In the genomic region with DNA sequence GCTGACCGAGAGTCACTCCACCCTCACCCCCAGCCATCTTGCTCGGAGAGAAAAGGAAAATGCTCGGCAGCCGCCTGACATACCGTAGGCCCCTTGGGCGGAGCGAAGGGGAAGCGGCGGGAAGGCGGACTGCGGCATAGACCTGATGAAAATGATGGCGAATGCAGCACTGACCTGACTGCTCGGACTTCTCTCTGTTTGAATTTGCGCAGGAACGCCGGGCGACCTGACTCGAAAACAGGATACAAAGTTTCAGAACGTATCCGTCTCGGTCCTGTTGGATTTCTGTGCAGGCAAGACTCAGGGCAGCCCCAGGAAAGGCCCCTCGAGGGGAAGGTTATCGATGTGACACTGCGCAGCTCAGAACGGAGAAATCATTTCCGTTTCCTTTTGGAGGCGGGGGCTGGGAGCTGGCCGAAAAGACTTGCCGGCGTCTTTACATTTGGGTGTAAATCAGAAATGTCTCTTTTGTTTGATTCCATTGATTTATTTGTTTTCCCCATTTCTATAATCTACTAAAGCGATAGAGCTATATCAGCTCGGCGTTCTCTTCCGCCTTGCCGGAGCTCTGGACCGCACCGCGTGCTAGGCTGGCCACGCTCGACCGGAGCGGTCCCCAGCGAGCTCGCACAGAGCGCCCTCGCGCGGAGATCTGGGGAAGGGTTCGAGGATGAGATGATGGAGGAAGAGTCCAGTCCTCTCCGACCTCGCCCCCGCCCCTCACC, we compare ENCODE assay signal across 8 mouse cellular contexts. TPM values are rescaled to one million over a fixed set of nuclear protein-coding genes. Genes with fewer than 3 reads are reported as not detected.
A peak's percentile ranks its signal among the peaks of the same experiment; 100 is the strongest.
DNase-seq lines count a peak whose midpoint lies in the region; ATAC-seq lines count a peak whose summit lies in the region.

TSS of gene Eif2s3x (minus strand) at position 266 of the 725 bp plus-strand sequence.

- intact Hi-C loops in gastrocnemius, postnatal 14 days (cut with DNase I; ENCODE audit: low total_unique reads), result no loop called here
- intact Hi-C loops in left cerebral cortex, postnatal 10 days (cut with DNase I), result no loop called here

- peak; percentile 89 for DNase-seq in adipocyte (ENCODE audit: low spot score)
- DNase-seq in embryo, embryonic 10 days (ENCODE audit: low spot score), result peak; percentile 87
- DNase-seq in gastrocnemius, postnatal 14 days, result peak; percentile 88
- peak; percentile 85 to 91 for DNase-seq in left cerebral cortex, postnatal 10 days (ENCODE audit: extremely low spot score in 1 of 2, low spot score in 2 of 2)
- DNase-seq in right cerebral cortex, postnatal 25 days, result peak; percentile 77
- DNase-seq in urinary bladder, postnatal 4 days (ENCODE audit: low spot score in 2 of 2), result peak; percentile 74 to 89

- peak; percentile 82 for ATAC-seq in inflammation-experienced regulatory T-cells, adult 6 months
- ATAC-seq in megakaryocyte-erythroid progenitor cell, adult 5-6 weeks (replicated peaks; ENCODE audit: low FRiP score, low TSS enrichment, poor library complexity, severe bottlenecking), result peak; percentile 93

RNA-seq across cellular contexts. Expression of gene Eif2s3x, which starts in this region (rescaled TPM):
- total RNA-seq in gastrocnemius, postnatal 14 days (2021), result 100 to 1,000 TPM in 1 of 2 experiments, 10 to 100 TPM in 1; 88.0 to 136 TPM
- 10 to 100 TPM; 69.5 to 76.6 (median 69.9) TPM for polyA plus RNA-seq in inflammation-experienced regulatory T-cells, adult 6 months (2017; shearing (Covaris generic))
- total RNA-seq in left cerebral cortex, postnatal 10 days (2021), result 100 to 1,000 TPM; 125 to 185 TPM
- total RNA-seq in megakaryocyte-erythroid progenitor cell, adult 5-6 weeks (2014; fragmentation: Nextera tagmentation), result 188 and 191 TPM in 2 replicates
- total RNA-seq in megakaryocyte-erythroid progenitor cell, adult 5-6 weeks (2017), result 261 and 281 TPM in 2 replicates

Comparison
In these comparisons a context has a peak if more than half of its experiments do, and no peak if none do; other contexts are left out.
1. Peak in every context shown above with its lines: DNase-seq and ATAC-seq.